Mouse (Mus musculus) testis, adult 2 months (tissue): ENCODE data around the gene Rpl34. TPM values are rescaled to one million over a fixed set of nuclear protein-coding genes. Genes with fewer than 3 reads are reported as not detected.

ENCODE experiments used
- H3K27ac ChIP-seq: fragments of 200-500 bp; 2 replicates; pipeline ENCODE4 v1.5.1; 2012; ENCODE audit warnings: low read depth, low read length; ENCODE audit not compliant: control insufficient read depth, insufficient read depth
- H3K27me3 ChIP-seq: fragments of 200-500 bp; 2 replicates; pipeline ENCODE4 v1.6.1; 2012; ENCODE audit warnings: mild to moderate bottlenecking, low read length, moderate library complexity; ENCODE audit not compliant: control insufficient read depth, insufficient read depth
- H3K36me3 ChIP-seq: fragments of 200-500 bp; 2 replicates; pipeline ENCODE4 v1.6.1; 2012; ENCODE audit warnings: mild to moderate bottlenecking, low read length; ENCODE audit not compliant: control insufficient read depth, insufficient read depth
- H3K4me1 ChIP-seq: fragments of 200-500 bp; 2 replicates; pipeline ENCODE4 v1.6.1; 2012; ENCODE audit warnings: low read length; ENCODE audit not compliant: control insufficient read depth, insufficient read depth
- H3K4me3 ChIP-seq: fragments of 200-500 bp; 2 replicates; pipeline ENCODE4 v1.5.1; 2012; ENCODE audit warnings: low read depth, mild to moderate bottlenecking, low read length, moderate library complexity, mixed read lengths; ENCODE audit not compliant: control insufficient read depth
- CTCF ChIP-seq: fragments of 200-500 bp; IDR thresholded peaks from 2 replicates; pipeline ENCODE4 v1.5.1; 2012; ENCODE audit warnings: low read depth, mild to moderate bottlenecking, inconsistent platforms, low read length, moderate library complexity; ENCODE audit not compliant: control insufficient read depth, insufficient read depth, insufficient replicate concordance
- POLR2A ChIP-seq: fragments of 200-500 bp; IDR thresholded peaks from 2 replicates; pipeline ENCODE4 v1.6.1; 2012; ENCODE audit warnings: low read depth, mild to moderate bottlenecking, inconsistent platforms, low read length, moderate library complexity; ENCODE audit not compliant: control insufficient read depth
- polyA plus RNA-seq: library from polyadenylated mRNA; depleted of rRNA; stranded (reverse); fragments of >200 nt; gene quantifications from 2 replicates; pipeline ENCODE4 v1.2.3, GENCODE M21; 2012

The Rpl34 gene
- polyA plus RNA-seq, 1 experiment, result 979 TPM

DNA sequence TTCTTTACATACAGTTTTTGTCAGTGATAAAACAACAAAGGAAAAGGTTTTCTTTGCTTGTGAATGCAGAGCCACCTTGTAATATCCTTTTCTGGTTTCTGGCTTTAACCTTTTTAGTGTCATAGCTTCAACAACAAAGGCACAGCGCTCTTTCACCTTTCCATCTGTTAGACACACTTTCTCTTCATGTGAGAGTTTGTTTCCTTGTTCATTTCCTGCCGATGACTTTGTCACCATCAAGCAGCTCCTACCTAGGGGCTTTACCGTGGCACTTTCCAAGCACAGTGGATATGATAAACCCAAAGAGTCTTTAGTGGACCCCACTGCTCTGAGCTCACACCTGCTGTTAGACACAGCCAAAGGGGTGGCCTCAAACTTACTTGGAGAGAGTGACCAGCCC, 19.0 kb upstream of the Rpl34 start:
- no peak overlapping the region for H3K27ac ChIP-seq
- TF ChIP-seq POLR2A (no peak), CTCF (no peak)
- no peak overlapping the region for H3K4me3 ChIP-seq
- no peaks in the 10 kb centered on the region for H3K27me3 ChIP-seq
- no peaks in the 10 kb centered on the region for H3K36me3 ChIP-seq
- no peaks in the 10 kb centered on the region for H3K4me1 ChIP-seq

GRCm38 (mm10) chr3:130746673-130747619, 16.7 kb upstream of the Rpl34 start:
- H3K36me3 ChIP-seq, result no peaks in the 10 kb centered on the region
- H3K27ac ChIP-seq, result no peak overlapping the region

GRCm38 (mm10) chr3:130737652-130738361, 7.6 kb upstream of the Rpl34 start:
- Histone ChIP-seq H3K36me3 (no peaks in the 10 kb centered on the region), H3K4me3 (no peak overlapping the region), H3K4me1 (peaks cover 2% of the 10 kb centered on the region; the same call in 1 of the 2 replicates), H3K27ac (no peak overlapping the region), H3K27me3 (no peaks in the 10 kb centered on the region)
- no peak for TF ChIP-seq CTCF
- TF ChIP-seq POLR2A, result no peak

More at GRCm38 (mm10) chr3:130746673-130747619, 16.7 kb upstream of the Rpl34 start:
- Histone ChIP-seq H3K4me1 (no peaks in the 10 kb centered on the region), H3K4me3 (no peak overlapping the region), H3K27me3 (no peaks in the 10 kb centered on the region)
- no peak for TF ChIP-seq POLR2A
- TF ChIP-seq CTCF, result no peak

DNA sequence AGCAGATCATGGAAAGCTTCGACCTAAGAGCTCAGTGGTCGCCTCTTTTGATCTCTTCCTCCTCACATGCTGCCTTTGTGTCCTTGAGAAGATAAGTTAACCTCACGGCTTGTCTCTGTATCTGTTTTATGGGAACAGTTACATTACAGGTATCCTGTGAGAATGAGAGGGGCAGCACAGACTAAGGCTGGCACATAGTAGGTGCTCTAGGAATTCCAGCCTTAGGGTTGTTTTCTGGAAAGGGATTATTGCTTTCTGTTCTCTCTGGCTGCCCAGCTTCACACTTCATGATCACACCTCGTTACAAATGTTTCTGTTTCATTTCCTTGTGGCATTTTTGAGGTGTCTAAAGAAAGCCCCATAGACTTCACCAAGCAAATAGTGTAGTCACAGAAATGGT, 6.6 kb upstream of the Rpl34 start:
- TF ChIP-seq CTCF (no peak), POLR2A (no peak)
- no peaks in the 10 kb centered on the region for H3K36me3 ChIP-seq
- H3K4me3 ChIP-seq, result no peak overlapping the region
- no peak overlapping the region for H3K27ac ChIP-seq
- H3K27me3 ChIP-seq, result no peaks in the 10 kb centered on the region
- H3K4me1 ChIP-seq, result peaks cover 2% of the 10 kb centered on the region; the same call in 1 of the 2 replicates

DNA sequence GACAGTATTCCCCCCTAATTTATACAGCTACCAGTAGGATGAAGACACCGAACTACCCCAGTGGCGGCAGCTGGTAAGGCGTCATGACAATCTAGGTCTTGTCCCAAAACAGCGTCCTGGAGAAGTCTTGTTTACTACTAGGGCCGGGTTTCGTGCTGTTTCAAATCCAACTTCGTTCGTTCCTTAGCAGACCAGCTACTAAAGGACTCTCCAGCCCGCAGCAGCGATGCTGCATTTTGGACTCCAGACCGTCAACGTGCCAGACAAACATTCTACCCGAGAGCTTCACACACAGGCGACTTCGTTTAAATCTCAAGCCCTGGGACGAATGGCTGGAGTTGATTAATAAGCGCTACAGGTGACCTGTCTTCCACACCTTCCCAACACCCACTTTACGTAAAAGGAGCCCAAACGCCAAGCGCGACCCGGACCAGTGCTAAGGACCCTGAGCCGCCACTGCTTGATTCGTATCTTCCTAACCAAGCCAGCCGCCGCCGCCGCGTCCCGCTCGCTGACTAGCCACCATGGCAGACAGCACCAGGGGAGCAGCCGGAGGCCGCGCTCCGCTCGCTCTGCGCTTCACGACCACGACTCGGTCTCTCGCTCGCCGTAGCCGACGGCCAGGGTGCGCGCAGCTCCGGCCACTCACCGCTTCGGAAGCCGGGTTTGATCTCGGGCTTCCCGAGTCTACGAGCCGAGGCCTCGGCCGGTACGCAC, 568 bp downstream of the Rpl34 start:
- TF ChIP-seq CTCF (no peak), POLR2A (no peak)
- Histone ChIP-seq H3K27ac (peak overlapping the region; percentile 92), H3K4me1 (no peaks in the 10 kb centered on the region), H3K27me3 (no peaks in the 10 kb centered on the region), H3K4me3 (peak overlapping the region; percentile 79), H3K36me3 (no peaks in the 10 kb centered on the region)

DNA sequence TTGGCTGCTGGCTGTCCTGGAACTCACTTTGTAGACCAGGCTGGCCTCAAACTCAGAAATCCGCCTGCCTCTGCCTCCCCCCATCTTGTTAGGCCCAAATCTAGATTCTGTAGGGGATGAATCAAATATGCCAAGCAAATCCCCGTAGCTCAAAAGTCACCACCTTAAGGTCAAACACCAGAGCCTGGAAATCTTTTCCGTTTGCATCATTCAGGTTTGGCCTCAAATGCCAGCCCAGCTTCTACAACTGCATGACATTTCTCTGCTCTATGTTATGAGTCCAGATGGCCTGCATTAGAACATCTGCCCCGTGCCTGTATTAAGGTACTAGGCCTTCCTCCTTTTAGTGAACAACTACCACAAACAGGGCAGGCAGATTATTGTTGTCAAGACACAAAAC, 2.5 kb downstream of the Rpl34 start:
- no peak overlapping the region for H3K27ac ChIP-seq
- H3K27me3 ChIP-seq, result no peaks in the 10 kb centered on the region
- no peaks in the 10 kb centered on the region for H3K36me3 ChIP-seq
- H3K4me1 ChIP-seq, result no peaks in the 10 kb centered on the region
- H3K4me3 ChIP-seq, result no peak overlapping the region
- no peak for TF ChIP-seq CTCF
- no peak for TF ChIP-seq POLR2A
